Mouse (Mus musculus): ENCODE results near the gene Sag. TPM values are rescaled to one million over a fixed set of nuclear protein-coding genes. Genes with fewer than 3 reads are reported as not detected.
A peak's percentile ranks its signal among the peaks of the same experiment; 100 is the strongest.

The Sag gene
- polyA plus RNA-seq, 1 experiment = 2.8 TPM

DNA sequence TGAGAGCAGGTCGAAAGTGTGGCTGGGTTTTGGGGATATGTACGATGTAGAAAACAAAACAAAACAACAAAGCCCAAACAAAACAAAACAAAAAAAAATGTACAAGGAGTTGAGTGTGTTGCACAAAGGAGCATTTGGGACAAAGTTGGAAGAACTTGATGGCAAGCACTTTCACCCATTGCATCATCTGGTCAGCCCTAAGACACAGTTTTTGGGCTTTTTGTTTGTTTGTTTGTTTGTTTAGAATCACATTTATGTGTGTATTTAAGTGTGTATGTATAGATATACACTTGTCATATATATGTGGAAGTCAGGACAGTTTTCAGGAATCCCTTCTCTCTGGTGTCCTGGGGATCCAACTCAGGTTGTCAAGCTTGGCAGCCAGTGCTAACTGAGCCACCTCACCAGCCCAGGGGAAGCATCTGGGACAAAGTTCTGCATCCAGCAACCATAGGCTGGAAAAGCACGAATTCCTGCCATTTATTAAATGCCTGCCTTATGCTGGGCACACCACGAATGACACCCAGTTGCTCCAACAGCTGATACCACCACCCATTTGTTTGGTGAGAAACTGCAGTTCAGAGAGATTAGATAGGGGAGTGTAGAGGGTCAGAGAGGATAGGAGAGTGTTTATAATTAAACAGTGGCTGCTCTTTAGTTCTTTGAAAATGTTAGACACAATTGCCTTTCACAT, 44.1 kb downstream of the Sag start:
- H3K4me3 ChIP-seq (ENCODE audit: low read depth, low read length) = no peak overlapping the region
- peaks cover 2% of the 10 kb centered on the region for H3K4me1 ChIP-seq (ENCODE audit: control insufficient read depth, insufficient read depth, low read length)
- no peak overlapping the region for H3K9ac ChIP-seq (ENCODE audit: low read depth, poor library complexity, severe bottlenecking)
- TF ChIP-seq CTCF (IDR thresholded peaks at IDR 0.05; ENCODE audit: low read depth, low read length) = no peak
- no peak for TF ChIP-seq EP300 (IDR thresholded peaks at IDR 0.05; ENCODE audit: insufficient read depth, low read depth, low read length)
- TF ChIP-seq POLR2A (IDR thresholded peaks at IDR 0.05; ENCODE audit: insufficient read depth, low read length) = no peak
- no peaks in the 10 kb centered on the region for H3K36me3 ChIP-seq (ENCODE audit: control insufficient read depth, insufficient read depth, low read length, poor library complexity, severe bottlenecking)
- no peaks in the 10 kb centered on the region for H3K9me3 ChIP-seq (replicated peaks; ENCODE audit: control insufficient read depth, insufficient read depth, low read length, poor library complexity, severe bottlenecking)
- H3K27ac ChIP-seq (ENCODE audit: insufficient read depth, low read length) = no peak overlapping the region
- H3K27me3 ChIP-seq (ENCODE audit: control insufficient read depth, insufficient read depth, low read length, poor library complexity, severe bottlenecking) = no peaks in the 10 kb centered on the region

DNA sequence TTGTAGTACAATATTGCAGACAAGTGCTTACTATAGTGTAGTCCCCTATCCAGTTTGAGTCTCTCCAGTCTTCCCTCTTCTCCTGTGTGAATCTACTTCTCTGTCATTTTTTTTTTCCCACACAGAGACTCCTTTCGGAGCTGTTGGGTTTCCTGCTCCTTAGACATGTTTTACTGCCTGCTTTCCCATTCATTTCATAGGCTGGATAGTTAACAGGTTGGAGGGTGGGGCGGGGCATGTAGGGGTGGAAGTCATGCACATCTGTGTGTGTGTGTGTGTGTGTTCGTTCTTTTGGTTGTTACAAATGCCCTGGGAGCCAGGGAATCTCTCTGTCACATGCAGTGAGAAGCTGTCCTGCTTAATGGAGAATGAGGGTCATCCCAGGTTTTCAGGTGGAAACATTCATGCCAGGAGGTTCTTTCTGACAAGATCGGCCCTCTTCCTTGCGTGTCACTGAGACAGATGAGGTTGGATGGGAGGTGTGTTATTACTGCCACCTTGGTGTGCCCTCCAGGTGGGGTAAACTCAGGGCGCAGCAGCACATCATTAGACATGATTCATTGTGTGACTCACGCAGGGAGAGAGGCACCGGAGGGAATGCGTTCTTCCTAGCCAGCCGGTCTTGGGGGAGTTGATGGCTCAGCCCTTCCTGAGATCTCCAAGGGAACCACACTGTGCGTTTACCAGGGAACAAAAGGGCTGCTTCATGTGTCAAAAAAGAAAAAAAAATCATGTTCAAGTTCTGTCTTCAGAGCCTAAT, 44.9 kb downstream of the Sag start:
- H3K4me3 ChIP-seq (ENCODE audit: low read depth, low read length) = no peak overlapping the region
- H3K9me3 ChIP-seq (replicated peaks; ENCODE audit: control insufficient read depth, insufficient read depth, low read length, poor library complexity, severe bottlenecking) = no peaks in the 10 kb centered on the region
- H3K27ac ChIP-seq (ENCODE audit: insufficient read depth, low read length) = no peak overlapping the region
- TF ChIP-seq EP300 (IDR thresholded peaks at IDR 0.05; ENCODE audit: insufficient read depth, low read depth, low read length) = no peak
- no peak for TF ChIP-seq POLR2A (IDR thresholded peaks at IDR 0.05; ENCODE audit: insufficient read depth, low read length)
- no peak for TF ChIP-seq CTCF (IDR thresholded peaks at IDR 0.05; ENCODE audit: low read depth, low read length)
- H3K36me3 ChIP-seq (ENCODE audit: control insufficient read depth, insufficient read depth, low read length, poor library complexity, severe bottlenecking) = no peaks in the 10 kb centered on the region
- no peaks in the 10 kb centered on the region for H3K27me3 ChIP-seq (ENCODE audit: control insufficient read depth, insufficient read depth, low read length, poor library complexity, severe bottlenecking)
- H3K9ac ChIP-seq (ENCODE audit: low read depth, poor library complexity, severe bottlenecking) = no peak overlapping the region
- peaks cover 3% of the 10 kb centered on the region for H3K4me1 ChIP-seq (ENCODE audit: control insufficient read depth, insufficient read depth, low read length)

DNA sequence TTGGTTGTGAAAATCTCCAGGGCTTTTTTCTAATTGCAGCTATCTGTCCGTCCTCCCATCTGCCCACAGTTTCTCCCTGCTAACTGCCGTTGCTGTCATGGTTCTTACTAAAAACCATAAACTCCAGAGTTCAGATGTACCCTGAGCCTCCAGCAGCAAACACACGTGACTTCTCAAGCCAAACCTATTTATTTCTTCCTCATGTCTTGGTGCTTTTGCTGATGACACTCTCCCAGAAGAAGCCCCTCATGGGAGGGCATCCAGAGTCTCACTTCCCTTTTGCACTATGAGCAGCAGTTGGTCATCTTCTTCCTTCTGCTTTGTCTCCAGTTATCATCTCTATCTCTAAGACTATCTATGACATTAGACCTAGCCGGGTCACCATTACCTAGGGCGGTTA, 45.8 kb downstream of the Sag start:
- peaks cover 3% of the 10 kb centered on the region for H3K4me1 ChIP-seq (ENCODE audit: control insufficient read depth, insufficient read depth, low read length)
- TF ChIP-seq EP300 (IDR thresholded peaks at IDR 0.05; ENCODE audit: insufficient read depth, low read depth, low read length) (no peak), CTCF (IDR thresholded peaks at IDR 0.05; ENCODE audit: low read depth, low read length) (no peak), POLR2A (IDR thresholded peaks at IDR 0.05; ENCODE audit: insufficient read depth, low read length) (no peak)
- H3K9ac ChIP-seq (ENCODE audit: low read depth, poor library complexity, severe bottlenecking) = no peak overlapping the region
- no peak overlapping the region for H3K4me3 ChIP-seq (ENCODE audit: low read depth, low read length)
- H3K27ac ChIP-seq (ENCODE audit: insufficient read depth, low read length) = no peak overlapping the region
- no peaks in the 10 kb centered on the region for H3K36me3 ChIP-seq (ENCODE audit: control insufficient read depth, insufficient read depth, low read length, poor library complexity, severe bottlenecking)
- H3K9me3 ChIP-seq (replicated peaks; ENCODE audit: control insufficient read depth, insufficient read depth, low read length, poor library complexity, severe bottlenecking) = no peaks in the 10 kb centered on the region
- no peaks in the 10 kb centered on the region for H3K27me3 ChIP-seq (ENCODE audit: control insufficient read depth, insufficient read depth, low read length, poor library complexity, severe bottlenecking)

DNA sequence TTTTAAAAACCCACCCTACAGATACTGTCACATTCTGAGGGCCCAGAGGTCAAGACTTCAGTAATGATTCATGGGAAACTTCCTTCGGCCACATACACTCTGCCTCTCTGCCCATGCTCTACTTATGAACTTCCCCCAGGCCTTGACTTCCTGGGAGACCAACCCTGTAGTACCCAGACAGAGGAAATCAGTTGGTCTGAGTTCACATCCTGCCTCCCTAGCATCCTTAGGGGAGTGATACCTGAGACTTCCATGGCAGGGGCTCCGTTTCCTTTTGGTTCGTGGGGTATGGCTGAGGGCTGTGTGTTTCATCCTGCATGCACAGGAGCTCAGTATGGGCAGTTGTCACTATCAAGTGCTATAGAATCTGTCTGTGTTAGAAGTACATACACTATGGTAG, 47.9 kb downstream of the Sag start:
- Histone ChIP-seq H3K36me3 (ENCODE audit: control insufficient read depth, insufficient read depth, low read length, poor library complexity, severe bottlenecking) (no peaks in the 10 kb centered on the region), H3K27ac (ENCODE audit: insufficient read depth, low read length) (no peak overlapping the region), H3K9me3 (replicated peaks; ENCODE audit: control insufficient read depth, insufficient read depth, low read length, poor library complexity, severe bottlenecking) (no peaks in the 10 kb centered on the region), H3K9ac (ENCODE audit: low read depth, poor library complexity, severe bottlenecking) (no peak overlapping the region), H3K27me3 (ENCODE audit: control insufficient read depth, insufficient read depth, low read length, poor library complexity, severe bottlenecking) (no peaks in the 10 kb centered on the region), H3K4me3 (ENCODE audit: low read depth, low read length) (no peak overlapping the region), H3K4me1 (ENCODE audit: control insufficient read depth, insufficient read depth, low read length) (peaks cover 3% of the 10 kb centered on the region)
- no peak for TF ChIP-seq POLR2A (IDR thresholded peaks at IDR 0.05; ENCODE audit: insufficient read depth, low read length)
- no peak for TF ChIP-seq EP300 (IDR thresholded peaks at IDR 0.05; ENCODE audit: insufficient read depth, low read depth, low read length)
- no peak for TF ChIP-seq CTCF (IDR thresholded peaks at IDR 0.05; ENCODE audit: low read depth, low read length)

DNA sequence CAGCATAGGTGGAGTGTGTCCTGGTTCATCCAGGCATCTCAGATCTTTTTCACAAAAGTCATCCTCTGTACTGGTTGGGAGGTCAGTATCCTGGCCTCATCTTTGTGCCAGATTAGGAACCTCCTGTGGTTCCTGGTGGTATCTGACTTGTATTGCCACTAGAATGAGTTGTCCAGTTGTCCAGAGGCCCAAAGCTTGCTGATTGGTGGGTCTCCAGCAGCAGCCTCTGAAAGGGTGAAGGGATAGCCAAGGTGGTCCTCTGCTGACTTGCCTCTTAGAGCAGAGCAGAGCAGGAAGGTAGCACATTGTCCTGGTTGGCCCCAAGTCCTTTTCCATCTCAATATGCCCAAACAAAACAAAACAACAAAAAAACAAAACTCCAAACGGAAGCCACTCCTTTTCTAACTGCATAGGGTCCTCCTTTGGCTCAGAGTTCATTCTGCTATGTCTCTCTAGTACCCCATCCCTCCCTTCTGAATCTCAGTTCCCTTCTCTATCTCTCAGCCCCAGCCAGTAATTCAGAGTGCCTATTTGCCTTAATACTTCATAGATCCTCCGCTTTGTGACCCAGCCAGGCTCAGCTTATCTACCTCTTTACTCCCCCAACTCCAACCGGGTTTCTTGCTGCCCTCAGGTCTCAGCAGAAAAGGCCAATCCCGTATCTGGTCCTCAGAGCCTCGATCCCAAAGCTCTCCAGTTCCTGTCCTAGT, 48.8 kb downstream of the Sag start:
- Histone ChIP-seq H3K9ac (ENCODE audit: low read depth, poor library complexity, severe bottlenecking) (peak overlapping the region; percentile 95), H3K27ac (ENCODE audit: insufficient read depth, low read length) (no peak overlapping the region), H3K4me3 (ENCODE audit: low read depth, low read length) (peak overlapping the region; percentile 20; the same call in 1 of the 2 replicates), H3K36me3 (ENCODE audit: control insufficient read depth, insufficient read depth, low read length, poor library complexity, severe bottlenecking) (no peaks in the 10 kb centered on the region), H3K9me3 (replicated peaks; ENCODE audit: control insufficient read depth, insufficient read depth, low read length, poor library complexity, severe bottlenecking) (no peaks in the 10 kb centered on the region), H3K4me1 (ENCODE audit: control insufficient read depth, insufficient read depth, low read length) (peaks cover 3% of the 10 kb centered on the region), H3K27me3 (ENCODE audit: control insufficient read depth, insufficient read depth, low read length, poor library complexity, severe bottlenecking) (no peaks in the 10 kb centered on the region)
- TF ChIP-seq CTCF (IDR thresholded peaks at IDR 0.05; ENCODE audit: low read depth, low read length) (no peak), POLR2A (IDR thresholded peaks at IDR 0.05; ENCODE audit: insufficient read depth, low read length) (no peak), EP300 (IDR thresholded peaks at IDR 0.05; ENCODE audit: insufficient read depth, low read depth, low read length) (no peak)

Data from ES-Bruce4 (cell line).